Mouse (Mus musculus): ENCODE measurements around the gene Ttc28.

DNA sequence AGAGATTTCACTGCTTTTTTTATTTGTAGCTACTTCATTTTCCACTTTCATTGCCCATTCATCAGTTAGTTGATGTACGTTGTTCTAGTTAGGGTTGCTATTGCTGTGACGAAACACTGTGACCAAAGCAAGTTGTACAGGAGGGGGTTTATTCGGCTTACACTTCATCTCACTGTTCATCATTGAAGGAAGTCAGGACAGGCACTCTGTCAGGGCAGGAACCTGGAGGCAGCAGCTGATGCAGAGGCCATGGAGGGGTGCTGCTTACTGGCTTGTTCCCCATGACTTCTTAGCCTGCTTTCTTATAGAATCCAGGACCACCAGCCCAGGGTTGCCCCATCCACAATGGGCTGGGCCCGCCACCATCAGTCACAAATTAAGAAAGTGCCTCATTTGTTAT is 19.2 kb downstream of the Ttc28 start:
- TF ChIP-seq CTCF (IDR thresholded peaks at IDR 0.05; ENCODE audit: borderline replicate concordance, insufficient read depth, low read depth, low read length) (no peak), POLR2A (IDR thresholded peaks at IDR 0.05; ENCODE audit: borderline replicate concordance, insufficient read depth, low read length) (no peak)
